Mouse (Mus musculus) ES-Bruce4 (cell line): ENCODE results near the gene Hoxa1. TPM values are rescaled to one million over a fixed set of nuclear protein-coding genes. Genes with fewer than 3 reads are reported as not detected.
A peak's percentile ranks its signal among the peaks of the same experiment; 100 is the strongest.

Experiments used
- H3K27ac ChIP-seq: 2 replicates; pipeline ENCODE4 v1.5.1; 2012; ENCODE audit warnings: low read length, inconsistent platforms; ENCODE audit not compliant: insufficient read depth
- H3K27me3 ChIP-seq: 2 replicates; pipeline ENCODE4 v1.6.1; 2012; ENCODE audit warnings: mild to moderate bottlenecking, low read length, inconsistent platforms; ENCODE audit not compliant: control insufficient read depth, poor library complexity, insufficient read depth, severe bottlenecking
- H3K36me3 ChIP-seq: 2 replicates; pipeline ENCODE4 v1.6.1; 2012; ENCODE audit warnings: inconsistent platforms, mild to moderate bottlenecking, low read length, moderate library complexity; ENCODE audit not compliant: control insufficient read depth, poor library complexity, insufficient read depth, severe bottlenecking
- H3K4me1 ChIP-seq: one replicate; pipeline ENCODE4 v1.8.1; 2011; ENCODE audit warnings: low read length; ENCODE audit not compliant: control insufficient read depth, insufficient read depth
- H3K4me3 ChIP-seq: 2 replicates; pipeline ENCODE4 v1.5.1; 2011; ENCODE audit warnings: low read depth, mild to moderate bottlenecking, low read length
- H3K9ac ChIP-seq: 2 replicates; pipeline ENCODE4 v1.6.1; 2012; ENCODE audit warnings: low read depth, mild to moderate bottlenecking, inconsistent platforms; ENCODE audit not compliant: poor library complexity, severe bottlenecking
- H3K9me3 ChIP-seq: replicated peaks from 2 replicates; pipeline ENCODE4 v1.6.1; 2012; ENCODE audit warnings: mild to moderate bottlenecking, low read length, inconsistent platforms; ENCODE audit not compliant: control insufficient read depth, poor library complexity, insufficient read depth, severe bottlenecking
- CTCF ChIP-seq: IDR thresholded peaks from one replicate; pipeline ENCODE4 v1.8.1; 2011; ENCODE audit warnings: low read depth, low read length
- EP300 ChIP-seq: IDR thresholded peaks from 2 replicates; pipeline ENCODE4 v1.6.1; 2011; ENCODE audit warnings: low read depth, low read length; ENCODE audit not compliant: insufficient read depth
- POLR2A ChIP-seq: IDR thresholded peaks from one replicate; pipeline ENCODE4 v1.8.1; 2011; ENCODE audit warnings: low read length; ENCODE audit not compliant: insufficient read depth
- polyA plus RNA-seq: library from polyadenylated mRNA; stranded (reverse); fragments of >200 nt; gene quantifications from 2 replicates; pipeline ENCODE4 v1.2.4, GENCODE M21; 2011; ENCODE audit warnings: low read depth; ENCODE audit not compliant: missing spikeins, insufficient read depth, insufficient read length

Hoxa1 gene
- polyA plus RNA-seq, 1 experiment: 2.9 TPM

- Histone ChIP-seq H3K9ac (peak within 1 kb of the TSS; percentile 43), H3K4me3 (peak within 1 kb of the TSS; percentile 72), H3K9me3 (no peaks in the 10 kb centered on the region), H3K36me3 (no peaks in the 10 kb centered on the region), H3K27ac (no peak within 1 kb of the TSS), H3K4me1 (no peaks in the 10 kb centered on the region), H3K27me3 (peaks cover 32% of the 10 kb centered on the region)
- TF ChIP-seq CTCF: peak; percentile 82
- TF ChIP-seq POLR2A: no peak
- TF ChIP-seq EP300: no peak; the same call in 1 of the 2 replicates
Observed at GRCm38 (mm10) chr6:52204050-52204752, 46.1 kb upstream of the Hoxa1 start, which contains the start of gene Hoxa5. TSS of gene Hoxa5 (minus strand) at chr6:52204587.

GRCm38 (mm10) chr6:52203371-52204049 is 45.4 kb upstream of the Hoxa1 start:
- Histone ChIP-seq H3K4me1 (no peaks in the 10 kb centered on the region), H3K36me3 (no peaks in the 10 kb centered on the region), H3K9me3 (no peaks in the 10 kb centered on the region), H3K4me3 (peak overlapping the region; percentile 72), H3K27ac (no peak overlapping the region), H3K9ac (peak overlapping the region; percentile 43), H3K27me3 (peaks cover 35% of the 10 kb centered on the region)
- TF ChIP-seq EP300: no peak
- no peak for TF ChIP-seq CTCF
- TF ChIP-seq POLR2A: no peak

GRCm38 (mm10) chr6:52203121-52203370 is 44.9 kb upstream of the Hoxa1 start:
- TF ChIP-seq POLR2A: no peak
- no peak for TF ChIP-seq EP300
- Histone ChIP-seq H3K36me3 (no peaks in the 10 kb centered on the region), H3K4me1 (no peaks in the 10 kb centered on the region), H3K27me3 (peaks cover 32% of the 10 kb centered on the region), H3K27ac (no peak overlapping the region), H3K9me3 (no peaks in the 10 kb centered on the region), H3K4me3 (peak overlapping the region; percentile 72), H3K9ac (peak overlapping the region; percentile 43)

- H3K27me3 ChIP-seq: peaks cover 35% of the 10 kb centered on the region
- peak overlapping the region; percentile 43; the same call in 1 of the 2 replicates for H3K9ac ChIP-seq
Observed at GRCm38 (mm10) chr6:52202362-52203120, 44.4 kb upstream of the Hoxa1 start.

GRCm38 (mm10) chr6:52201269-52201668 is 43.2 kb upstream of the Hoxa1 start:
- no peaks in the 10 kb centered on the region for H3K9me3 ChIP-seq
- H3K4me1 ChIP-seq: no peaks in the 10 kb centered on the region
- H3K36me3 ChIP-seq: no peaks in the 10 kb centered on the region
- no peak overlapping the region for H3K9ac ChIP-seq
- peaks cover 31% of the 10 kb centered on the region for H3K27me3 ChIP-seq
- TF ChIP-seq POLR2A (no peak), EP300 (no peak), CTCF (no peak)
- no peak overlapping the region for H3K27ac ChIP-seq
- H3K4me3 ChIP-seq: no peak overlapping the region

More at GRCm38 (mm10) chr6:52202362-52203120, 44.4 kb upstream of the Hoxa1 start:
- Histone ChIP-seq H3K9me3 (no peaks in the 10 kb centered on the region), H3K4me3 (peak overlapping the region; percentile 72), H3K36me3 (no peaks in the 10 kb centered on the region), H3K4me1 (no peaks in the 10 kb centered on the region), H3K27ac (no peak overlapping the region)
- TF ChIP-seq POLR2A (no peak), EP300 (no peak), CTCF (no peak)

- H3K27me3 ChIP-seq: peaks cover 28% of the 10 kb centered on the region
- H3K4me3 ChIP-seq: no peak overlapping the region
- no peak overlapping the region for H3K27ac ChIP-seq
- H3K36me3 ChIP-seq: no peaks in the 10 kb centered on the region
- TF ChIP-seq POLR2A: no peak
- TF ChIP-seq EP300: no peak
- no peak for TF ChIP-seq CTCF
- no peaks in the 10 kb centered on the region for H3K4me1 ChIP-seq
- no peak overlapping the region for H3K9ac ChIP-seq
- no peaks in the 10 kb centered on the region for H3K9me3 ChIP-seq
Observed at GRCm38 (mm10) chr6:52200751-52201250, 42.7 kb upstream of the Hoxa1 start.
